Mouse (Mus musculus) G1E (cell line): ENCODE data around the gene Cd302.

Source experiments
- CTCF ChIP-seq: IDR thresholded peaks from 2 replicates; pipeline ENCODE4 v1.5.1; 2012; ENCODE audit warnings: low read depth, low read length, inconsistent platforms, mixed read lengths
- GATA1 ChIP-seq: IDR thresholded peaks from 2 replicates; pipeline ENCODE4 v1.6.1; 2012; ENCODE audit warnings: borderline replicate concordance, low read length, inconsistent platforms, mixed read lengths
- GATA2 ChIP-seq: IDR thresholded peaks from 2 replicates; pipeline ENCODE4 v1.6.1; 2012; ENCODE audit warnings: low read depth, low read length, inconsistent platforms, borderline replicate concordance
- POLR2AphosphoS5 ChIP-seq: IDR thresholded peaks from 2 replicates; pipeline ENCODE4 v1.6.1; 2012; ENCODE audit warnings: low read depth, low read length, inconsistent platforms; ENCODE audit not compliant: insufficient replicate concordance
- TAL1 ChIP-seq: conservative IDR thresholded peaks from 2 replicates; pipeline ENCODE4 v1.6.1; 2012; ENCODE audit warnings: low read depth, low read length, inconsistent platforms, mixed read lengths

DNA sequence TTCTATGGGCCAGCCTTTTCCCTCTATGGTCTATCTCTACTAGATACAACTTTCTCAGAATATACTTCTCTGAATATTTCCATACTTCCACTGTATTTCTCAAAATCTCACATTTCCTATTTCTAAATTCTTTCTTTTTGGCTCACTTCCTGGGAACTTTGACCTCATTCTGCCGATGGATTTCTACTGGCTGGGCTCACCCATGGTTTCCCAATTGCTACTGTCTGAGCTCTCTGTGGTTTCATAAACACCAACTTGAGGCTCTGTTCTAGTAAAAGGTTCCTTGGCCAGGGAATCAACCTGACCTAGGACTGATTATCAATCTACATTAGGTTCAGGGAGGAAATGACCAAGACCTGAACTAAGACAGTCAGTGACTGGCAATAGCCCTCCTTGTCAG is 5.2 kb upstream of the Cd302 start:
- TF ChIP-seq CTCF (no peak), GATA1 (no peak), GATA2 (no peak), TAL1 (no peak), POLR2AphosphoS5 (no peak)
